Comparison of ENCODE assay signal across 8 mouse cellular contexts in genomic region chr17:67353796-67354450, GRCm38 (mm10). TPM values are rescaled to one million over a fixed set of nuclear protein-coding genes. Genes with fewer than 3 reads are reported as not detected.
A peak's percentile ranks its signal among the peaks of the same experiment; 100 is the strongest.
DNase-seq lines count a peak whose midpoint lies in the region; ATAC-seq and TF ChIP-seq lines count a peak whose summit lies in the region.

No protein-coding gene starts in this region.

- 0% methylated on average over 33 of the region's 68 CpGs for WGBS in embryonic facial prominence, embryonic 14.5 days
- WGBS in limb, embryonic 15.5 days: under 1% methylated on average over 68 of the region's 68 CpGs
- WGBS in midbrain, embryonic 15.5 days: under 1% methylated on average over 68 of the region's 68 CpGs

- intact Hi-C loops in heart, postnatal 25 days (cut with DNase I): loop anchor here (1.0 to 5.0 kb wide), 7 partner anchors 82 to 287 kb away; no protein-coding TSS in a partner anchor

- ATAC-seq in embryonic facial prominence, embryonic 14.5 days (ENCODE audit: low read depth): peak; percentile 66
- ATAC-seq in limb, embryonic 15.5 days (ENCODE audit: insufficient number of reproducible peaks, low FRiP score, low TSS enrichment, low read depth): peak; percentile 35
- ATAC-seq in midbrain, embryonic 15.5 days (replicated peaks): peak; percentile 29

- H3K9ac ChIP-seq in embryonic facial prominence, embryonic 14.5 days (ENCODE audit: low read depth, low read length): peak overlapping the region; percentile 87
- peak overlapping the region; percentile 79 for H3K9ac ChIP-seq in limb, embryonic 15.5 days
- peak overlapping the region; percentile 67 for H3K9ac ChIP-seq in midbrain, embryonic 15.5 days

- peaks cover 4% of the 10 kb centered on the region for H3K4me1 ChIP-seq in E14TG2a.4 (replicated peaks; ENCODE audit: low read depth, low read length)
- H3K4me1 ChIP-seq in embryonic facial prominence, embryonic 14.5 days (ENCODE audit: control insufficient read depth, insufficient read depth, low read length): peaks cover 10% of the 10 kb centered on the region
- H3K4me1 ChIP-seq in limb, embryonic 15.5 days: peaks cover 26% of the 10 kb centered on the region
- peaks cover 29% of the 10 kb centered on the region for H3K4me1 ChIP-seq in midbrain, embryonic 15.5 days

- DNase-seq in adrenal gland, postnatal 25 days: peak; percentile 65
- DNase-seq in adrenal gland, adult 8-10 months: no peak
- DNase-seq in embryonic facial prominence, embryonic 14.5 days (ENCODE audit: low spot score): peak; percentile 44
- peak; percentile 32 for DNase-seq in heart, postnatal 25 days (ENCODE audit: low spot score)
- peak; percentile 47 to 52 for DNase-seq in urinary bladder, postnatal 36 days (ENCODE audit: low spot score in 2 of 2)

- H3K9me3 ChIP-seq in E14TG2a.4 (ENCODE audit: low read length): no peaks in the 10 kb centered on the region
- H3K9me3 ChIP-seq in embryonic facial prominence, embryonic 14.5 days (ENCODE audit: control insufficient read depth, low read length): no peaks in the 10 kb centered on the region
- no peaks in the 10 kb centered on the region for H3K9me3 ChIP-seq in limb, embryonic 15.5 days
- H3K9me3 ChIP-seq in midbrain, embryonic 15.5 days: no peaks in the 10 kb centered on the region

- H3K36me3 ChIP-seq in E14TG2a.4 (ENCODE audit: insufficient read depth, low read length): no peaks in the 10 kb centered on the region
- no peaks in the 10 kb centered on the region for H3K36me3 ChIP-seq in embryonic facial prominence, embryonic 14.5 days (ENCODE audit: control insufficient read depth, insufficient read depth, low read length)
- H3K36me3 ChIP-seq in limb, embryonic 15.5 days: no peaks in the 10 kb centered on the region
- H3K36me3 ChIP-seq in midbrain, embryonic 15.5 days (replicated peaks): no peaks in the 10 kb centered on the region

- H3K27ac ChIP-seq in embryonic facial prominence, embryonic 14.5 days (replicated peaks; ENCODE audit: low read depth, low read length): peak overlapping the region; percentile 55
- peak overlapping the region; percentile 84 for H3K27ac ChIP-seq in limb, embryonic 15.5 days
- H3K27ac ChIP-seq in midbrain, embryonic 15.5 days: peak overlapping the region; percentile 79

- H3K4me3 ChIP-seq in E14TG2a.4 (replicated peaks; ENCODE audit: low read length): peak overlapping the region; percentile 85
- H3K4me3 ChIP-seq in embryonic facial prominence, embryonic 14.5 days (ENCODE audit: low read depth, low read length): peak overlapping the region; percentile 77
- peak overlapping the region; percentile 78 for H3K4me3 ChIP-seq in limb, embryonic 15.5 days
- H3K4me3 ChIP-seq in midbrain, embryonic 15.5 days: peak overlapping the region; percentile 60

- TF ChIP-seq CTCF in E14TG2a.4 (conservative IDR thresholded peaks at IDR 0.05; ENCODE audit: low read length): no peak

- peak overlapping the region; percentile 90 for H3K4me2 ChIP-seq in embryonic facial prominence, embryonic 14.5 days (ENCODE audit: low read depth, low read length)
- peak overlapping the region; percentile 84 for H3K4me2 ChIP-seq in limb, embryonic 15.5 days
- H3K4me2 ChIP-seq in midbrain, embryonic 15.5 days: peak overlapping the region; percentile 93

- H3K27me3 ChIP-seq in E14TG2a.4 (ENCODE audit: insufficient read depth, low read length): peaks cover 58% of the 10 kb centered on the region
- H3K27me3 ChIP-seq in embryonic facial prominence, embryonic 14.5 days (replicated peaks; ENCODE audit: control insufficient read depth, insufficient read depth, low read length): peaks cover 12% of the 10 kb centered on the region
- H3K27me3 ChIP-seq in limb, embryonic 15.5 days: 0 out of 2 replicates have a peak, but pooled peaks cover 3% of the 10 kb centered on the region
- H3K27me3 ChIP-seq in midbrain, embryonic 15.5 days (replicated peaks): peaks cover 13% of the 10 kb centered on the region

RNA-seq across cellular contexts. Expression of gene Ptprm, which starts 0.3 kb away (rescaled TPM):
- 39.4 and 41.0 TPM in 2 replicates for total RNA-seq in adrenal gland, postnatal 25 days (2021)
- total RNA-seq in adrenal gland, adult 8-10 months (2022): 10 to 100 TPM; 24.4 to 35.1 (median 28.6) TPM
- 20.4 and 22.3 TPM in 2 replicates for polyA plus RNA-seq in embryonic facial prominence, embryonic 14.5 days (2014; fragmentation: Nextera tagmentation; extraction: Ambion mirVana)
- 10 to 100 TPM; 78.4 to 88.4 TPM for total RNA-seq in heart, postnatal 25 days (2021)
- 17.4 and 17.7 TPM in 2 replicates for polyA plus RNA-seq in limb, embryonic 15.5 days (2015; fragmentation: Nextera tagmentation; extraction: Ambion mirVana)
- 20.3 and 21.8 TPM in 2 replicates for polyA plus RNA-seq in midbrain, embryonic 15.5 days (2015; fragmentation: Nextera tagmentation; extraction: Ambion mirVana)
